Mouse (Mus musculus): ENCODE data around the gene Rad51.
A peak's percentile ranks its signal among the peaks of the same experiment; 100 is the strongest.

Gene Rad51

GRCm38 (mm10) chr2:119163999-119164398 is 51.4 kb downstream of the Rad51 start:
- no peak for DNase-seq (ENCODE audit: low read depth, low spot score)

GRCm38 (mm10) chr2:119165401-119165800 is 52.8 kb downstream of the Rad51 start:
- peak; percentile 72 for DNase-seq (ENCODE audit: low read depth, low spot score)

GRCm38 (mm10) chr2:119166901-119167865 is 54.6 kb downstream of the Rad51 start, which contains the start of gene Gchfr:
Gene Gchfr (plus strand): TSS chr2:119167773.
- DNase-seq (ENCODE audit: low read depth, low spot score) = peak; percentile 79

GRCm38 (mm10) chr2:119167866-119168256 is 55.3 kb downstream of the Rad51 start:
- DNase-seq (ENCODE audit: low read depth, low spot score) = peak; percentile 39

- DNase-seq (ENCODE audit: low read depth, low spot score) = no peak
These were observed 57.7 kb downstream of the Rad51 start for GRCm38 (mm10) chr2:119170282-119170681.

- no peak for DNase-seq (ENCODE audit: low read depth, low spot score)
These were observed 59.0 kb downstream of the Rad51 start for GRCm38 (mm10) chr2:119171574-119171973.

- DNase-seq (ENCODE audit: low read depth, low spot score) = no peak
These were observed 59.9 kb downstream of the Rad51 start for GRCm38 (mm10) chr2:119172446-119172845.

- DNase-seq (ENCODE audit: low read depth, low spot score) = peak; percentile 43
These were observed 60.4 kb downstream of the Rad51 start for GRCm38 (mm10) chr2:119172862-119173576.

- no peak for DNase-seq (ENCODE audit: low read depth, low spot score)
These were observed 61.5 kb downstream of the Rad51 start, which contains the start of gene Gm14137 for GRCm38 (mm10) chr2:119173991-119174651. Gene Gm14137 (plus strand): TSS chr2:119174509.

GRCm38 (mm10) chr2:119174866-119175265 is 62.3 kb downstream of the Rad51 start:
- DNase-seq (ENCODE audit: low read depth, low spot score) = no peak

- DNase-seq (ENCODE audit: low read depth, low spot score) = no peak
These were observed 63.0 kb downstream of the Rad51 start for GRCm38 (mm10) chr2:119175614-119176013.

- DNase-seq (ENCODE audit: low read depth, low spot score) = peak; percentile 49
These were observed 64.2 kb downstream of the Rad51 start for GRCm38 (mm10) chr2:119176761-119177160.

- no peak for DNase-seq (ENCODE audit: low read depth, low spot score)
These were observed 64.9 kb downstream of the Rad51 start for GRCm38 (mm10) chr2:119177384-119177939.

GRCm38 (mm10) chr2:119182914-119183313 is 70.3 kb downstream of the Rad51 start:
- no peak for DNase-seq (ENCODE audit: low read depth, low spot score)

GRCm38 (mm10) chr2:119189029-119189710 is 76.6 kb downstream of the Rad51 start:
- peak; percentile 85 for DNase-seq (ENCODE audit: low read depth, low spot score)

GRCm38 (mm10) chr2:119190969-119191368 is 78.4 kb downstream of the Rad51 start:
- no peak for DNase-seq (ENCODE audit: low read depth, low spot score)

GRCm38 (mm10) chr2:119194140-119194539 is 81.5 kb downstream of the Rad51 start:
- DNase-seq (ENCODE audit: low read depth, low spot score) = no peak

- no peak for DNase-seq (ENCODE audit: low read depth, low spot score)
These were observed 83.9 kb downstream of the Rad51 start for GRCm38 (mm10) chr2:119196316-119197108.

Measured in R1 (cell line).